Mouse (Mus musculus) inflammation-experienced regulatory T-cells, adult 6 months (primary cell): Measurements from ENCODE around the gene Tead1. TPM values are rescaled to one million over a fixed set of nuclear protein-coding genes. Genes with fewer than 3 reads are reported as not detected.

ENCODE experiments used
- ATAC-seq: one replicate; pipeline ENCODE4 v1.8.0; 2017
- polyA plus RNA-seq, 3 experiments: library from polyadenylated mRNA; unstranded; fragments of 100-300 nt; shearing (Covaris generic); gene quantifications; one replicate each; pipeline ENCODE4 v1.2.1; 2017

The Tead1 gene
- polyA plus RNA-seq, 3 experiments from 2014 or later, result 0.36 to 0.39 TPM; not detected in 1

DNA sequence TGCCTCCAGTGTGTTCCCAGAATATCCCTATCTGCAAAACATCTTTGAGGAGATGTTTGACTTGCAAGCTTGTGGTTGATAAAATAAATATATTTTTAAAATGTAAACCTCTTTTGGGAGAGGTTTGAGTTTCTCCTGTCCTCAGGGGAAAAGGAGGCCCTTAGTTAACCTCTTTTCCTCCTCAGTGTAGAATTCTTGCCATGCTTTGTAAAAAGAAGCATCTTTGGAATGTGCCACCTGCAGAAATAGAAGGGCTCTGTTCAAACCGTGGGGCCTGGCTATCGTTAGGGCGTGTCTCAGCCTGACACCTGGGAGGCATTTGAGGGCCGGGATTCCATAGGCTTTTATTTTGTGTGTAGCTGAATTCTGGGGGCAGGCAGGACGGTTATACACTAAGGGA, 51.1 kb downstream of the Tead1 start:
- no peak for ATAC-seq

DNA sequence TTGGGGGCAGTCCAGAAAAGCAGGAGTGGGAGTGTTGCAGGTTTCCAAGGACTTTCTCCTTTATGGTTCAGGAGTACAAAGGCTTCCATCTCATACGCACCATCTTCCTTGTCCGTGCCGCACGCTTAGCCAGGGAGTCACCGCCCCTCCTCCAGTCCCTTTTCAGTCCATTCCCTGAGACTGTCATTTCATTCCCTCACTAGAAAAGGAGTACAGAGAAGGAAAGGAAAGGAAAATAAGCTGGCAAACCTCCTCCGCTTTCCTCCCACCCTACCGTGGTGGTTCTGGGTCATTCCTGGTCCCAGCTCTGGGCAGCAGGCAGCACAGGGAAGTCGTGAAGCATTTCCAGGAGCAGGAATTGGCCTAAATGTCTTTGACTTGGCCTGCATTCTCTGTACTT, 52.5 kb downstream of the Tead1 start:
- no peak for ATAC-seq

DNA sequence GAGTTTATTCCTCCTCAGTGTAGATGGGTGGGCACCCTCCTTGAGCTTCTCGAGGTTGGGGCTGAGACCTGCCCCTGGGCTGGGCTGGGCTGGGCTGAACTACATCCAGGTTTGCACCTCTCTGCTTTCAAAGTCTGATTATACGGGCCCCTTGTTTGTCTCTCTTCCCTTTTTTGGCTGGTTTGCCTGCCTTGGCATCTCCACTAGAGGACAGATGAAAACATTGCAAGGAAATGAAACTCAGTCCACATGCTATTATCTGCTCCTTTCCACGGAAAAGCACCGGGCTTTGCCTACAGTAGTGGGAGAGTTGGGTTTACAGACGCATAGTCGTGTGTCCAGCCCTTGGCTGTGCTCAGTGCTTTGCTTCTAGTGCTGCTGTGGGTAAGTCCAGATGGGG, 60.1 kb downstream of the Tead1 start:
- ATAC-seq, result no peak

DNA sequence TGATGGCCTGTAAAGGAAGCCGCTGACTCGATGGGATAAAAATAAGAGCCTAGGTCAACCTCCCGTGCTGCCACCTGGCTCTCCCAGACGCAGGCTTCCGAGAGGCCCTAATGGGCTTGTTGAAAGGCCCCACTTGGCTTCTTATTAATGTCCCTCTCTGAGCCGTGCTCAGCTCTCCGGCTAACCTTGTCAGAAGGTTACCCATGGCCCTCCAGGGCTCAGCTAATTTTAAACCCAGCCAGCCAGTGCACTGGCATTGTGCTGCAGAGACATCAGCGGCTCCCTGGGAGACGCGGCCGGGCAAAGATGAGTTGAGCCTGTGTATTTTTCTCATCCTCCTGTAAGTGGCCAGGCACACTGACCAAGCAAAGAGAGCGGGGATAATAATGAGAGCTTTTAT, 62.7 kb downstream of the Tead1 start:
- no peak for ATAC-seq

- no peak for ATAC-seq
Measured at GRCm38 (mm10) chr7:112743063-112743462, 63.9 kb downstream of the Tead1 start.

DNA sequence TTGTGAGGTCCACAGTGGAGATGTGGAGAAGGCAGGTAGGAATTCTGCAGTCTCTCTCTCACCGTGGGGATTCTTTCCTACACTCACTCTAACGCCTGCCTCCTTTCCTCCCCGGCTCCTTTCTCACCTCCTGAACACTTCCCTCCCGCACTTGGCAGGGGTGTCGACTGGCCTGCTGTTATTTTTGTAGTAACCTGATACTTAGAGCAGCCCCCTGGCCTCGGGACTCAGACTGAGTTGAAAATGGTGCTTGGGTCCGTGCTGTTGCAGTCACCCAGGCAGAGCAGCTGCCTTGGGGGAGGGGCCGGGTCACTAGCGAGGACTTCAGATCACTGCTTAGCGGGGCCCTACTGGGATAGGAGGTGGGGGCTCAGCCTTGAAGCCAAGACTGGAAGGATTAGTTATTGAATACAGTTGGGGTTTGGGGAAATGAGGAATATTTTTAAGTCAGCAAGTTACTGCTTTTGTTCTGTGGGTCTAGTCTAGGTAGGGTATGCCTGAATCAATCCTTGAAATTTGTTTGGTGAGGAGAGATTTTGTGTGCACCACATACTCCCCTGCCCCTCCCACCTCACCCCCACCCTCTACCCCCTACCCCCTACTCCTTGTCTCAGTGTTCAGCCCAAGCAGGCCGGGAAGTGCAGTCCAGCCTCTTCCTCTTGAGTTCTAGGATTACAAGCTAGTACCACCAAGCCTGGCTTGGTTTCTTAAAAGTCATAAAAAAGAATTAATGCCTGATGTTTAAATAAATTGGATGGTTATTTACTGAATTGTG, 64.7 kb downstream of the Tead1 start:
- no peak for ATAC-seq

DNA sequence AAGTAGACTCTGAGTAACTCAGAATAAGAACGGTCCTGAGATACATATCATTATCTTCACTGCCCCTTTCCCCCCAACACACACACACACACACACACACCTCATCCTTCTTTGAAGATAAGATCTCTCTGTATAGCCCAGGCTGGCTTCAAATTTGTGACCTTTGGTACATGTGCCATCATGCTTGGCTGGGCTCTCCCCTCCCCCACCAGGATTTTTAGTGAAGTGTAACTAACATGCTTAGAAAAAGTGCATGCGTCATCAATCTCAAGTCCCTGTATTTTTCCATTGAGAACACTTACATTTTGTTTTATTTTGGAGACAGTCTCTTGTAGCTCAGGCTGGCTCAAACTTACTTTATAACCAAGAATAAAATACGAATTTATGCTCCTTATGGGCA, 68.1 kb downstream of the Tead1 start:
- no peak for ATAC-seq

GRCm38 (mm10) chr7:112747836-112748235, 68.7 kb downstream of the Tead1 start:
- no peak for ATAC-seq

DNA sequence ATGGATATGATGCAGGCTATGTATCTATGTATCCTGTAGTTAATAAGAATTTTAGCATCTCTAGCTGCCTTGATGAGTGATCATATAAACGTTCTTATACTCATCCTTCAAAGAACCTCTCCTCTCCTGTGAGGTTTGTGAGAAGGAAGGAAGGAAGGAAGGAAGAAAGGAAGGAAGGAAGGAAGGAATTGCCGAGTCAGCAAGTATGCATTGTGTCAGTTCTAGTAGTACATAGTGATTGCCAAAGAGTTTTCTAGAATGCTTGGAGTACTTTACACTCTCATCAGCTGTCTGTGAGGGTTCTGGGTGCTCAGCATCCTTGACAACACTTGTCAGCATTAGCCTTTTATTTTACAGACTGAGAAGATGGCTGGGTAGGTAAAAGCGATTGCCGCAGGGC, 69.2 kb downstream of the Tead1 start:
- ATAC-seq, result no peak

DNA sequence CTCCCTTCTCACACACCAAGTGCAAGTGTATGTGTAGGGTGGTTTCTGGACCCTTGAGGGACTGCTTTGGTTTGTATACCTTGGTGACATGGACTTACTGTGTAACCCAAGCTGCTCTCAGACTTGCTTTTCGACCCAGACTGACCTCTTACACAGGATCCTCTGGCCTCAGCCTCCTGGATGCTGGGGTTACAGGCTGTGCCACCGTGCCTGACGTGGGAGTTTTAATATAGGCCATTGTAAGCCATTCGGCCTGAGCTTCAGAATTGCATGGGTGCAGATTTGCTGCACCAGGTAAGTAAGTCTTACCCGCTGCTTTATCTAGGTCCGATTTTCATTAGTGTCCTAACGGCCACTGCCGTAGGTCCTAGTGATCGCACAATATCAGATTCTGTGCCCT, 71.0 kb downstream of the Tead1 start:
- ATAC-seq, result no peak

- ATAC-seq, result no peak
Measured at GRCm38 (mm10) chr7:112752311-112752710, 73.2 kb downstream of the Tead1 start.

GRCm38 (mm10) chr7:112753314-112753713, 74.2 kb downstream of the Tead1 start:
- ATAC-seq, result no peak

GRCm38 (mm10) chr7:112759359-112759975, 80.3 kb downstream of the Tead1 start:
- ATAC-seq, result no peak

DNA sequence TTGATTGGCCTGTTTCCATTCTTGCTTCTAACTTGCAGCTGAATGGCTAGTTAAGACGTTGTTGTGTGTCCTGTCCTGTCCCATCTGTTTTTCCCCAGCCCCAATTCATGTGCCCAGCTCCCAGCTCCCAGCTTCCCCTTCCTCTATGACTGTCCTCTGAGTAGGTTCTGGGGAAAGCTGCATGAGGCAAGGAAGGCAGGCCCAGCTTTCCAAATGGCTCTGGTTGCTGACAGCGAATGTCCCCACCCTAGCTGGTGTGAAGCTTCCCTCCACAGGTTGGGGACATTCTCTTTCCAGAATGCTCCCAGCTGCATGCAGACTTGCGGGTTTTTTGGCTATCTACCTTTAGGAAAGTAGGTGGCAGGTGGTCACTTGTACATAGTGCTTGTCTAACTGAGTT, 81.2 kb downstream of the Tead1 start:
- no peak for ATAC-seq

- peak; percentile 38 for ATAC-seq
Measured at GRCm38 (mm10) chr7:112760782-112761181, 81.7 kb downstream of the Tead1 start.

DNA sequence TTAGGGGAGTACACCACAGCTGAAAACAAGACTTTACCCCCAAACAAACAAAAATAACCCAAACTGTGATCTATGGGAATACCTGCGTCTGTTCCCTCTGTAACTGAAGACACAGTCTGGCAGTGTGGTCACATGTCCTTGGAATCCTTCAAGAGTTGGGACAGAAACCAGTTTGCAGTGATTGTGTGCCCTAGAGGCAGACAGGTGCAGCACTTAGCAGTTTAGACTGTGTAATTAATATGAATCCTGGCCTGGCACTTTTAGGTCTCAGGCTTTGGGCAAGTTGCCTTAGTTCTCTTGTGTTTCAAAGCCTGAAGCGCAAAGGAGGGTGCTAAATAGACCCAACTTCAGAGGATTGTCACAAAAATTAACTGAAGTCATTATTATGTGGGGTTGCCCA, 83.8 kb downstream of the Tead1 start:
- no peak for ATAC-seq

GRCm38 (mm10) chr7:112763513-112763912, 84.4 kb downstream of the Tead1 start:
- ATAC-seq, result no peak

- no peak for ATAC-seq
Measured at GRCm38 (mm10) chr7:112764921-112765320, 85.8 kb downstream of the Tead1 start.

- ATAC-seq, result no peak
Measured at GRCm38 (mm10) chr7:112769866-112770265, 90.7 kb downstream of the Tead1 start.

- ATAC-seq, result no peak
Measured at GRCm38 (mm10) chr7:112771461-112771860, 92.3 kb downstream of the Tead1 start.

DNA sequence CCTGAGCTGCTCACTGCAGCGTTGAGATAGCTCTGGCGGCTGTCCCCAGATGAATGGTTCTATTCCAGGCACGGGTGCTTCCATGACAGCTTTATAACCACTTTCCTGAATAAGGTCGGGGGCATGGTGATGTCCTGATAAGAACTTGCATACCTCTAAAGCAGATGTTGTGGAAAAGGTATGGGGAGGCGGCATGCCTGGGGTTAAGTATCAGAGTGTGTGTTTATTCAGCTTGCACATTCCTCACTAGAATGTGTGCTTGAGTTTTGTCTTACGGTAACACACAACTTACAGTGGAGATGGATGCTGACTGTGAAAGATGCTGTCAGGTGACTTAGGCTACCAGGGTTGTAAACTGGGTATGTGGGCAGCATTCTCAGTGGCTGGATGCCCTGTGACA, 93.7 kb downstream of the Tead1 start:
- ATAC-seq, result no peak

GRCm38 (mm10) chr7:112773601-112774000, 94.5 kb downstream of the Tead1 start:
- ATAC-seq, result no peak

DNA sequence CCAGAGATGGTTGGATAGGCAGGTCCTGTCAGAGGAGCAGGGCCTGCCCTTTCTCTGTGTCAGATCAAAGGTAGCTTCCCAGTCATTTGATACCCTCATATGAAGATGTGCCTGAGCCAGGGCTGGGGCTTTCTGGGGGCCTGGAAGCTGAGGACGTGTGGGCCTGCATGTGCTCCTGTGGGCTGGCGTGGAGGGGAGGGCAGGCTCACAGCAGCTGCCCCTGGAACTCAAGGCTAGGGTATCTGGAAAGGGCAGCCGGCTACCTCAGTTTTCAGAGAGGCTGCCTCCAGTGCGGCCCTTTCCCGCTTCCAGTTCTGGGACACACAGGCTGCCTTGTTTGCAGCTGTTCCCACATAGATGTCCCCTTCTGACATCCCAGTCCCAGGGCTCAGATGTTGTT, 96.7 kb downstream of the Tead1 start:
- no peak for ATAC-seq

DNA sequence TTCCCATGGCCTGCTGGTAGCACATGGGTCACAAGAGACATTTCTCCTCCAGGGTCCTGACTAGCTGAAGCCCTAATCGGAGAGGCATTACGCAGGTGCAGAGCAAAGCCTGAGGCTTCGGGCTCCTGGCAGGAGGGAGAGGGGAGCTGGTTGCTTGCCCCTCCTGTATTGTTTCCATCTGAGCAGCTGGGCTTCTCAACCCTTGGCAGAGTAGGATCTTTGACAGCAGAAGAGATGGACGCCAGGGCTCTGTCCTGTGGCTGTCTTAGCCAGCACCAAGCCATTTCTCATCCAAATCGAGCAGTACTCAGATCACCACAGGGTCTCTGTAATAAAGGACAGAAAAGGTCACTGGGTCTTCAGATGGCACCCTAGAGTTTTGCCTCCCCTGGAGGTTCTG, 97.6 kb downstream of the Tead1 start:
- no peak for ATAC-seq

- ATAC-seq, result no peak
Measured at GRCm38 (mm10) chr7:112779636-112780035, 100.5 kb downstream of the Tead1 start.
